Mouse (Mus musculus) left cerebral cortex, adult 2 months (tissue): ENCODE measurements around the gene Afm. TPM values are rescaled to one million over a fixed set of nuclear protein-coding genes. Genes with fewer than 3 reads are reported as not detected.

Source experiments
- DNase-seq, 2 experiments: peaks; one replicate each; pipeline ENCODE4 v3.0.0; 2021 to 2022; ENCODE audit warnings: low spot score in 2 of 2, mixed read lengths in 1 of 2; ENCODE audit errors: extremely low spot score in 1 of 2
- H3K27ac ChIP-seq: fragments of 200-600 bp; 2 replicates; pipeline ENCODE4 v1.8.1; 2022
- H3K4me3 ChIP-seq: fragments of 200-600 bp; 2 replicates; pipeline ENCODE4 v1.8.1; 2022
- CTCF ChIP-seq: fragments of 200-600 bp; IDR thresholded peaks from 2 replicates; pipeline ENCODE4 v1.8.1; 2022; ENCODE audit warnings: antibody characterized with exemption, mild to moderate bottlenecking, moderate library complexity
- intact Hi-C: fragments of 180-260 bp; cut with DNase I; formaldehyde crosslinking; loops from one replicate; pipeline ENCODE4 v1.15.1; 2025
- total RNA-seq, 2 experiments: library from RNA; stranded (reverse); gene quantifications; 2 replicates each; pipeline ENCODE4 v1.2.3; 2021

Gene Afm
- total RNA-seq, 2 experiments from 2014 or later, result not detected

DNA sequence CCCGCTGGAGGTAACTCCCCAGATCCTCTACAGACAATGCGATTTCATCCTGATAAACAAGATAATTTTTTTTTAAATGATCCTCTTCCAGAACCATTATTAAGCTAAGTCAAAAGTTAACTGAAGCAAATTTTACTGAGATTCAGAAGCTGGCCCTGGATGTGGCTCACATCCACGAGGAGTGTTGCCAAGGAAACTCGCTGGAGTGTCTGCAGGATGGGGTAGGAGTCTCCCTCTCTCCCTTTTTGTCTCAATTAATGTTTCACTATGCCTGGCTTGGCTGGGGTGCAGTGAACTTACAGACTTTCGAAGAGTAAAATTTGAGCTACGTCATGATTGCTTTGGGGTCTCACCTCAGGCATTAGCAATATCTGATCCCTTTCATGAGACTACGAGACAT is 19.2 kb upstream of the Afm start:
- Histone ChIP-seq H3K27ac (no peak overlapping the region), H3K4me3 (no peak overlapping the region)
- peak; percentile 11 to 14 for DNase-seq
- no peak for TF ChIP-seq CTCF
- intact Hi-C loops, result loop anchor here (5.0 kb wide), 2 partner anchors 47 to 153 kb away; no protein-coding TSS in a partner anchor

- peak; percentile 72 to 80 for DNase-seq
- no peak overlapping the region for H3K4me3 ChIP-seq
- H3K27ac ChIP-seq, result no peak overlapping the region
- intact Hi-C loops, result loop anchor here (2.0 kb wide), 3 partner anchors 88 to 298 kb away; no protein-coding TSS in a partner anchor
- peak; percentile 98 for TF ChIP-seq CTCF
These were observed 18.0 kb upstream of the Afm start for GRCm38 (mm10) chr5:90500714-90501113.

DNA sequence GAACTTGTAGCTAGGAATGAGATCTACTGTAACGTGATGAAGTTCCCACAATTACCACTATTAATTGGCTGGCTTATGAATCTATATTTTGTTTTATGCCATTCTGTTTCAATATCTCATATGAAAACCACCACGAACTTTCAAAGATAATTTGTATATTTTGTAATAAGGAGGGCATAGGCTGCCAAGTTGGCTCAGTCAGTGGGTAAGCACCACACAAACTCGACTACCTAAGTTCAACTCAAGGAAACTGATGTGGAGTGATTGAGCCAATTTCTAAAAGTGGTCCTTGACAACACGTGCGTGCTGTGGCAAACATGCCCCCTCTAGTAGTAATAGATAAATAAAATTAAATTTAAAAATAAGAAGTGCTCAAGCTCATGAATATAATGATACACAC is 17.0 kb upstream of the Afm start:
- DNase-seq, result no peak
- intact Hi-C loops, result loop anchor here (2.0 kb wide), 3 partner anchors 87 to 299 kb away; no protein-coding TSS in a partner anchor
- Histone ChIP-seq H3K27ac (no peak overlapping the region), H3K4me3 (no peak overlapping the region)
- no peak for TF ChIP-seq CTCF

GRCm38 (mm10) chr5:90504742-90505141 is 14.0 kb upstream of the Afm start:
- no peak for DNase-seq
- Histone ChIP-seq H3K27ac (no peak overlapping the region), H3K4me3 (no peak overlapping the region)
- intact Hi-C loops, result no loop called here
- TF ChIP-seq CTCF, result no peak

DNA sequence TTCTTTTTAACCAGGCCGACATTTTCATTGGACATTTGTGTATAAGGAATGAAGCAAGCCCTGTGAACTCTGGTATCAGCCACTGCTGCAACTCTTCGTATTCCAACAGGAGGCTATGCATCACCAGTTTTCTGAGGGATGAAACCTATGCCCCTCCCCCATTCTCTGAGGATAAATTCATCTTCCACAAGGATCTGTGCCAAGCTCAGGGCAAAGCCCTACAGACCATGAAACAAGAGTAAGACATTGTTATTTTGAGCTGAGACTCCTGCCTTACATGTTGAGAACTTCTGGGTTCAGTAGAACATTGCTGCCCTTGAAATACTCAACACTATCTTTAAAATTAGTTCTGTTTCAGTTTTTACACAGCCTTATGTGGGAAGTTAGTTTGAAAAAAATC is 12.2 kb upstream of the Afm start:
- Histone ChIP-seq H3K27ac (no peak overlapping the region), H3K4me3 (no peak overlapping the region)
- no peak for TF ChIP-seq CTCF
- no peak for DNase-seq
- intact Hi-C loops, result no loop called here

GRCm38 (mm10) chr5:90507411-90507949 is 11.3 kb upstream of the Afm start:
- no peak for TF ChIP-seq CTCF

DNA sequence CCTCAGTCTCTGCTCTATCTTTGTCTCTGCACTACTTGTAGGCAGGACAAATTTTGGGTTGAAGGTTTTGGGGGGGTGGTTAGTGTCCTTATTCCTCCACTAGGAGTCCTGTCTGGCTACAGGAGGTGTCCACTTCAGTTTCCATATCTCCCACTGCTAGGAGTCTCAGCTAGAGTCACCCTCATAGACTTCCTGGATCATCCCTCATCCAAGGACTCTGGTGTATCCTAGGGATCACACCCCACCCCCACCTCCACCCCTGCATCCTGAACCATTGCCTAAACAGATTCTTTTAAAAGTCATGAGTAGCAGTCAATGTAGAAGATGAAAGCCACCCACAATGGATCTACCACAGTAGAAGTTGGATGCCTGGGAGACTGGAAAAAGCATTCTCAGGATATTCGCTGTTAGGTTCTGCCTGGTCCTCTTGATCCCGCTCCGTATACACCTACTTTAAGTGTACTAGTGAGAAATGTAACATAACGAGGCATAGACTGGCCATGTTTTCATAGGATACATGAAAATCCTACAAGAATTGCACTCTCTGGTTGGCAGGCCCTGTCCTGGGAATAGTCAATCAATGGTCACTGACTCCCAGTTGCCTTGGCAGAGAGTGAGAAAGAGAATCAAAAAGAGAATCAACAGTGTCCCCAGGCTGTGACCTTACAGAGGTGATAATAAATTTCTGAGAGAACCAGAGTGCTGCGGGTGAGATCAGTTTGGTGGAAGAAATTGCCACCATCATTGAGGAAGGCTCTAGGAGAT is 8.7 kb upstream of the Afm start:
- Histone ChIP-seq H3K4me3 (no peak overlapping the region), H3K27ac (no peak overlapping the region)
- intact Hi-C loops, result no loop called here
- DNase-seq, result no peak
- no peak for TF ChIP-seq CTCF

More at GRCm38 (mm10) chr5:90507411-90507949, 11.3 kb upstream of the Afm start:
- no peak overlapping the region for H3K27ac ChIP-seq
- H3K4me3 ChIP-seq, result no peak overlapping the region
- DNase-seq, result no peak
- intact Hi-C loops, result no loop called here

DNA sequence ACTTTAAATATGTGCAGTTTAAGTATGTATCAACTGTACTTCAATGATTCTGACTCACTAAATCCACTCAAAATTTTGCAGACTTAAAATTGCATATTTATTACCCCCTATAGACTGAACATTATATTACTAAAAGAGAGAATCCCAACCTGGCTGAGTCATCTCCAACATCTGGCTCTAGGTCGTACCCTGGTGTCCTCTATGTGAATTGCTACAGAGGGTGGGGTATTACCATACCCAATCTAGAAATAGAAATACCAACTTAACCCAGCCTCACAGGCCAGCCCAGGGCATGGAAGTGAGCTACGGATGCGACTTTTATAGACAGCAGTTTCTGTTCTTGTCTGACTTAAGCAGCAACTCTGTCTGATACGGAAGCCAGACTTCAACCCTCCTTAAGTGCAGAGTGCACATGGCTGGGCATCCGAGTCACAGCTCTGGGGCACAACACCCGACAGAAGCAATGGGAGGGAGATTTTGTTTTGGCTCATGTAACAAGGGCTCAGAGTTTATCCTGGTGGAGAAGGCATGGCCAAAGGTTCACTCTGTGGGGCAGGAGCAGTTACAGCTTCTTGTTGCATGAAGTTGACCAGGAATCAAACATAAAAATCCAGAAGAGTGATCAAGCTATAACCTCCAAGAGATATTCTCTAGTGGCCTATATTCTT is 6.3 kb upstream of the Afm start:
- no peak for DNase-seq
- H3K27ac ChIP-seq, result no peak overlapping the region
- no peak; the same call in 1 of the 2 replicates for TF ChIP-seq CTCF
- H3K4me3 ChIP-seq, result no peak overlapping the region
- intact Hi-C loops, result no loop called here

DNA sequence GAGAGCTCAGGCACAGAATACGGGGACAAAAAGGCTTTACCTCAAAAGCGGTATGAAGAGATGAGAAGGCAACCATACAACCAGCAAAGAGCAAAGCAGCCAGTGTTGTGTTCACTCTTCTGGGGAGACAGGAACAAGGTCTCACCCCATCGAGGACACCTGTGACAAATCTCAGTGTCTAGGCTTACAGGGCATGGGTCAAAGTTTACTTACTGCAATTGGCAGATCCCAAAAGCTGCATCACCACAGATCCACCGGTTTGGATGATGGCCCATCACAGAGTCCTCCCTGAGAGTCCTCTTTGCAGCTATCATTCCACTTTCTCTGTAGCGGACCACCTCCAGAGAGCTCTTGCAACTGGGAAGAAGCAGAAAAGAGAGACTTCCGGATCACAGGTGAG is 3.2 kb upstream of the Afm start:
- DNase-seq, result no peak
- no peak overlapping the region for H3K27ac ChIP-seq
- no peak overlapping the region for H3K4me3 ChIP-seq
- intact Hi-C loops, result no loop called here
- TF ChIP-seq CTCF, result no peak

GRCm38 (mm10) chr5:90551191-90551590 is 32.5 kb downstream of the Afm start:
- no peak overlapping the region for H3K4me3 ChIP-seq
- no peak for TF ChIP-seq CTCF
- no peak for DNase-seq
- intact Hi-C loops, result no loop called here
- no peak overlapping the region for H3K27ac ChIP-seq

GRCm38 (mm10) chr5:90556052-90556451 is 37.3 kb downstream of the Afm start:
- intact Hi-C loops, result no loop called here
- no peak for TF ChIP-seq CTCF
- no peak for DNase-seq
- H3K4me3 ChIP-seq, result no peak overlapping the region
- H3K27ac ChIP-seq, result no peak overlapping the region

DNA sequence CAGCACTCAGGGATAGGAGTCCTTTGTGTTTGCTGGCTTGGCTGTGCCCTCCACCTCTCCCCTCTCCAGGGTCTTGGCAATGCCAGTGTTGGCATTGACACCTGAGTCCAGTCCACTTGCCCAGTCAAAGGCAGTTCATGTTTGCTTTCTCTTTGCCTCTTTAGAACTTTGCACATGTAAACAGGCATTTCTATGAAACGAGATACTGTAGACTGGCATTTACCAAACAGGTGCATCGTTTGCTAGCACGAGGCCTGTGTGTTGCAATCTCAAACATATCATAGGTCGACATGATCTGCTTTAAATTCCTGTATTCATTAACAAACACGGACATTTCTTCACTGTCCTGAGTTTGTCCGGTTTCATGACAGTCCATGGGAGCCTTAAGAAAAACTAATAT is 42.0 kb downstream of the Afm start, which contains the start of gene 5830473C10Rik:
Gene 5830473C10Rik (plus strand): TSS at position 365 of the 400 bp plus-strand sequence.
- no peak for TF ChIP-seq CTCF
- Histone ChIP-seq H3K4me3 (no peak within 1 kb of the TSS), H3K27ac (peak within 1 kb of the TSS; percentile 21)
- intact Hi-C loops, result no loop called here
- DNase-seq, result no peak
